Mouse (Mus musculus) liver, adult 2 months (tissue): Measurements from ENCODE around the gene Wdtc1. TPM values are rescaled to one million over a fixed set of nuclear protein-coding genes. Genes with fewer than 3 reads are reported as not detected.

Experiments used
- DNase-seq: peaks from one replicate; pipeline ENCODE4 v3.0.0-alpha.2; 2011; ENCODE audit warnings: low read depth, low spot score; ENCODE audit errors: extremely low read depth
- H3K27ac ChIP-seq: fragments of 200-500 bp; replicated peaks from 2 replicates; pipeline ENCODE4 v1.5.1; 2012; ENCODE audit warnings: low read depth, mild to moderate bottlenecking, control low read depth, inconsistent platforms, low read length; ENCODE audit not compliant: insufficient read depth
- H3K27me3 ChIP-seq: fragments of 200-500 bp; 2 replicates; pipeline ENCODE4 v1.6.1; 2012; ENCODE audit warnings: mild to moderate bottlenecking, moderate library complexity, low read length, inconsistent platforms; ENCODE audit not compliant: control insufficient read depth, insufficient read depth
- H3K36me3 ChIP-seq: fragments of 200-500 bp; 2 replicates; pipeline ENCODE4 v1.6.1; 2012; ENCODE audit warnings: low read length, inconsistent platforms; ENCODE audit not compliant: control insufficient read depth, insufficient read depth
- H3K4me1 ChIP-seq: fragments of 200-500 bp; 2 replicates; pipeline ENCODE4 v1.6.1; 2011; ENCODE audit warnings: low read length; ENCODE audit not compliant: control insufficient read depth, insufficient read depth
- H3K4me3 ChIP-seq: fragments of 200-500 bp; 2 replicates; pipeline ENCODE4 v1.5.1; 2011; ENCODE audit warnings: low read depth, mild to moderate bottlenecking, control low read depth, low read length, moderate library complexity; ENCODE audit not compliant: insufficient read depth
- H3K79me2 ChIP-seq: fragments of 200-500 bp; 2 replicates; pipeline ENCODE4 v1.6.1; 2012; ENCODE audit warnings: inconsistent platforms, mild to moderate bottlenecking, low read length, moderate library complexity; ENCODE audit not compliant: control insufficient read depth, insufficient read depth
- H3K9ac ChIP-seq: fragments of 200-500 bp; 2 replicates; pipeline ENCODE4 v1.6.1; 2012; ENCODE audit warnings: low read depth, mild to moderate bottlenecking, control low read depth, inconsistent platforms, low read length
- CTCF ChIP-seq: fragments of 200-500 bp; IDR thresholded peaks from 2 replicates; pipeline ENCODE4 v1.5.1; 2011; ENCODE audit warnings: low read depth, low read length, control low read depth
- POLR2A ChIP-seq: fragments of 200-500 bp; IDR thresholded peaks from 2 replicates; pipeline ENCODE4 v1.6.1; 2011; ENCODE audit warnings: low read length, control low read depth; ENCODE audit not compliant: insufficient read depth; ENCODE audit errors: extremely low read depth
- WGBS: fragments of 180-500 bp; shearing (Covaris S2); methylation state at CpG from one replicate; pipeline ENCODE4 v1.1.7; 2018; 5-methylcytosine and 5-hydroxymethylcytosine counted together
- polyA plus RNA-seq: library from polyadenylated mRNA; depleted of rRNA; stranded (reverse); fragments of >200 nt; gene quantifications from 2 replicates; pipeline ENCODE4 v1.2.3, GENCODE M21; 2012
- total RNA-seq: library from RNA; depleted of rRNA; stranded (reverse); fragments of >200 nt; gene quantifications from 2 replicates; pipeline ENCODE4 v1.2.3, GENCODE M21; 2014

Gene Wdtc1
- total and polyA plus RNA-seq, 2 experiments: 20.6 to 83.3 TPM

GRCm38 (mm10) chr4:133380532-133380931, 27.3 kb upstream of the Wdtc1 start:
- H3K27me3 ChIP-seq: no peaks in the 10 kb centered on the region
- peaks cover 5% of the 10 kb centered on the region; the same call in 1 of the 2 replicates for H3K79me2 ChIP-seq
- no peak for TF ChIP-seq POLR2A
- no peak for TF ChIP-seq CTCF
- no peak overlapping the region for H3K27ac ChIP-seq
- H3K4me1 ChIP-seq: peaks cover 13% of the 10 kb centered on the region
- H3K9ac ChIP-seq: no peak overlapping the region
- no peak for DNase-seq
- H3K36me3 ChIP-seq: no peaks in the 10 kb centered on the region
- WGBS: 82% methylated on average over 6 of the region's 6 CpGs
- H3K4me3 ChIP-seq: no peak overlapping the region

- H3K27me3 ChIP-seq: no peaks in the 10 kb centered on the region
- peaks cover 8% of the 10 kb centered on the region; the same call in 1 of the 2 replicates for H3K79me2 ChIP-seq
- no peak overlapping the region for H3K4me3 ChIP-seq
- peaks cover 13% of the 10 kb centered on the region for H3K4me1 ChIP-seq
- 95% methylated on average over 3 of the region's 3 CpGs for WGBS
- H3K9ac ChIP-seq: no peak overlapping the region
- no peak overlapping the region for H3K27ac ChIP-seq
- DNase-seq: no peak
- no peaks in the 10 kb centered on the region for H3K36me3 ChIP-seq
- TF ChIP-seq POLR2A (no peak), CTCF (no peak)
Measured at GRCm38 (mm10) chr4:133379861-133380260, 26.6 kb upstream of the Wdtc1 start.

DNA sequence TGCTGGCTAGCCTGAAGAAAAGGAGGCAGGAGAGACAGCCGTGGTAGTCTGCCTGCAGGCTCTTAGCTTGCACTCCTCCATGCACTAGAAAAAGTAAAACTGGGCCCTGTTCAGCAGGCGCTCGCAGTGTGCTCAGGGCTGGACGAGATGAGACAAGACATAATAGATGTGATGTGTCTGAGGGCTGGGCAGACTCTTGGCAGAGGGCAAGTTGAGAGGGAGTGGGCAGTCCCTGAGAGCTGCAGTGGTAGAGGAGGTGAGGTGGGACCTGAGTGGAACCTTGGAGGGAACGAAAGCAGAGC, 25.7 kb upstream of the Wdtc1 start:
- Histone ChIP-seq H3K9ac (no peak overlapping the region), H3K79me2 (peaks cover 12% of the 10 kb centered on the region; the same call in 1 of the 2 replicates), H3K4me1 (peaks cover 13% of the 10 kb centered on the region), H3K4me3 (no peak overlapping the region), H3K36me3 (no peaks in the 10 kb centered on the region), H3K27ac (no peak overlapping the region), H3K27me3 (no peaks in the 10 kb centered on the region)
- no peak for DNase-seq
- TF ChIP-seq POLR2A (no peak), CTCF (no peak)
- 85% methylated on average over 5 of the region's 5 CpGs for WGBS

- Histone ChIP-seq H3K27me3 (no peaks in the 10 kb centered on the region), H3K9ac (no peak overlapping the region), H3K4me3 (no peak overlapping the region), H3K4me1 (peaks cover 13% of the 10 kb centered on the region), H3K36me3 (no peaks in the 10 kb centered on the region), H3K79me2 (peaks cover 17% of the 10 kb centered on the region; the same call in 1 of the 2 replicates), H3K27ac (no peak overlapping the region)
- no peak for TF ChIP-seq CTCF
- TF ChIP-seq POLR2A: no peak
- 79% methylated on average over 13 of the region's 13 CpGs for WGBS
- DNase-seq: no peak
Measured at GRCm38 (mm10) chr4:133378236-133379045, 25.2 kb upstream of the Wdtc1 start.

DNA sequence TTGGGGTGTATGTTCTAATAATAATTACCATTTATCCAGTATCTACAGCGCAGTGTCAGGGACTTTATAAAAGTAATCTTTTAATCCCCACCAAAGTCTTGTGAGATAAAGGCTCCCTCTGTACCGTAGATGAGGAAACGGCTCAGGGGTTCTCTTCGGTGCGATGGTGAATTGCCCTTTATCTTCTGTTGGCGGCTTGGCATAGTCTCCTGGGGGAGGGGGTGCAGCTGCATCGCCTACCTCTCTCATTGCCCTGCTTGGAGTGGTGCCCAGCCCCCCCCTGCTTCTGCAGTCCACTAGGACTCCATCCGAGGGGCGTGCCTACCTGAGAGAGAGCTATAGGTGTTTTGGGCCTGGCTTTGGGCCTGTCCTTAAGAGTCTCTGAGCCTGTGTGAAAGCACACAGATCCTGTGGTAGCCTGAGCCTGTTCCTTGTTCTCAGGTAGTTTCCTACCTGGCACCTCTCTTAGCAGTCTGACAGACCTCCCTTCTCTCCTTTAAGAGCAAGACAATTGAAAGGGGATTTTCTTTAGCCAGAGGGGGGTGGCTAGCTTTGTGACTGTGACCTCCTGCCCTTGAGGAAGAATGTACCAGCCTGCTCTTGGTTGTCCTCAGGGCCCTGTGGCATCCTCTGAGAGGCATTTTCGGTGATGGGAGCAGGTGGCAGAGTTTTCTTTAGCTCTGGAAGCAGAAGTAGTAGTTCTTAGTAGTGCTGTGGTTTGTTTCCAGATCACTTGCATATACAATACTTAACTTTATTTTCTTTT, 22.7 kb upstream of the Wdtc1 start:
- Histone ChIP-seq H3K4me1 (peaks cover 23% of the 10 kb centered on the region), H3K27me3 (no peaks in the 10 kb centered on the region), H3K27ac (no peak overlapping the region), H3K9ac (no peak overlapping the region), H3K36me3 (no peaks in the 10 kb centered on the region), H3K4me3 (no peak overlapping the region), H3K79me2 (peaks cover 33% of the 10 kb centered on the region; the same call in 1 of the 2 replicates)
- no peak for TF ChIP-seq CTCF
- no peak for DNase-seq
- WGBS: 85% methylated on average over 10 of the region's 10 CpGs
